Mouse (Mus musculus): ENCODE data around the gene Slc19a2. TPM values are rescaled to one million over a fixed set of nuclear protein-coding genes. Genes with fewer than 3 reads are reported as not detected.

The Slc19a2 gene
- polyA plus RNA-seq, 1 experiment: 14.7 TPM

- TF ChIP-seq CTCF (IDR thresholded peaks at IDR 0.05; ENCODE audit: extremely low read depth, insufficient read depth, low read length) (no peak), POLR2A (IDR thresholded peaks at IDR 0.05; ENCODE audit: extremely low read depth, insufficient read depth, low read length) (peak; percentile 75)
- peak within 1 kb of the TSS; percentile 41; the same call in 1 of the 2 replicates for H3K27ac ChIP-seq (ENCODE audit: insufficient read depth, low read length)
These were observed 26.7 kb downstream of the Slc19a2 start, which contains the start of gene Ccdc181 for GRCm38 (mm10) chr1:164275455-164275954. Ccdc181 (plus strand) TSS chr1:164275585.

GRCm38 (mm10) chr1:164276552-164276951, 27.7 kb downstream of the Slc19a2 start:
- H3K4me3 ChIP-seq (ENCODE audit: insufficient read depth, low read length): no peak overlapping the region
- TF ChIP-seq CTCF (IDR thresholded peaks at IDR 0.05; ENCODE audit: extremely low read depth, insufficient read depth, low read length): no peak
- TF ChIP-seq POLR2A (IDR thresholded peaks at IDR 0.05; ENCODE audit: extremely low read depth, insufficient read depth, low read length): no peak
- no peaks in the 10 kb centered on the region for H3K4me1 ChIP-seq (ENCODE audit: control insufficient read depth, insufficient read depth, low read length)
- H3K27ac ChIP-seq (ENCODE audit: insufficient read depth, low read length): no peak overlapping the region

More at GRCm38 (mm10) chr1:164275455-164275954, 26.7 kb downstream of the Slc19a2 start, which contains the start of gene Ccdc181:
- Histone ChIP-seq H3K4me1 (ENCODE audit: control insufficient read depth, insufficient read depth, low read length) (no peaks in the 10 kb centered on the region), H3K4me3 (ENCODE audit: insufficient read depth, low read length) (peak within 1 kb of the TSS; percentile 51)

DNA sequence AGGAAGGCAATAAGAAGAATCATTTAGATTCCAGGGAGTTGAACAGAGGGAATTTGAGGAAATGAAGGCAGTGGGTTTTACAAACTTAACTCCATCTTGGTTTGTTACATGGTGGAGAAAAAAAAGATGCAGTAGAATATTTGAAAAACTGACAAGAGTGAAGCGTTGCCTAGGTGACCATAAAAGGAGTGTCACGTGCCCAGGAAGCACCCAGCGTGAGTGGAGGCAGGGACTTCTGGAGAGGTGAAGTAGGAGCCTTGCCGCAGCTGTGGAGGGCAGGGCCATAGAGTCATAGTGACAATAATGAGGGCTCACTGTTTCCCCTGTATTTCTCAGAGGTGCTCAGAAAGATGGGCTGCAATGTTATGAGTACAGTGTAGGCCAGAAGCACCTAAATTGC, 30.5 kb downstream of the Slc19a2 start:
- H3K4me3 ChIP-seq (ENCODE audit: insufficient read depth, low read length): no peak overlapping the region
- TF ChIP-seq CTCF (IDR thresholded peaks at IDR 0.05; ENCODE audit: extremely low read depth, insufficient read depth, low read length) (no peak), POLR2A (IDR thresholded peaks at IDR 0.05; ENCODE audit: extremely low read depth, insufficient read depth, low read length) (no peak)
- H3K4me1 ChIP-seq (ENCODE audit: control insufficient read depth, insufficient read depth, low read length): no peaks in the 10 kb centered on the region
- no peak overlapping the region for H3K27ac ChIP-seq (ENCODE audit: insufficient read depth, low read length)

GRCm38 (mm10) chr1:164284007-164284406, 35.2 kb downstream of the Slc19a2 start:
- no peaks in the 10 kb centered on the region for H3K4me1 ChIP-seq (ENCODE audit: control insufficient read depth, insufficient read depth, low read length)
- H3K27ac ChIP-seq (ENCODE audit: insufficient read depth, low read length): no peak overlapping the region
- no peak for TF ChIP-seq CTCF (IDR thresholded peaks at IDR 0.05; ENCODE audit: extremely low read depth, insufficient read depth, low read length)
- no peak for TF ChIP-seq POLR2A (IDR thresholded peaks at IDR 0.05; ENCODE audit: extremely low read depth, insufficient read depth, low read length)
- H3K4me3 ChIP-seq (ENCODE audit: insufficient read depth, low read length): no peak overlapping the region

- Histone ChIP-seq H3K27ac (ENCODE audit: insufficient read depth, low read length) (no peak overlapping the region), H3K4me1 (ENCODE audit: control insufficient read depth, insufficient read depth, low read length) (no peaks in the 10 kb centered on the region), H3K4me3 (ENCODE audit: insufficient read depth, low read length) (no peak overlapping the region)
- TF ChIP-seq CTCF (IDR thresholded peaks at IDR 0.05; ENCODE audit: extremely low read depth, insufficient read depth, low read length): no peak
- TF ChIP-seq POLR2A (IDR thresholded peaks at IDR 0.05; ENCODE audit: extremely low read depth, insufficient read depth, low read length): no peak
These were observed 38.6 kb downstream of the Slc19a2 start for GRCm38 (mm10) chr1:164287406-164287805.

DNA sequence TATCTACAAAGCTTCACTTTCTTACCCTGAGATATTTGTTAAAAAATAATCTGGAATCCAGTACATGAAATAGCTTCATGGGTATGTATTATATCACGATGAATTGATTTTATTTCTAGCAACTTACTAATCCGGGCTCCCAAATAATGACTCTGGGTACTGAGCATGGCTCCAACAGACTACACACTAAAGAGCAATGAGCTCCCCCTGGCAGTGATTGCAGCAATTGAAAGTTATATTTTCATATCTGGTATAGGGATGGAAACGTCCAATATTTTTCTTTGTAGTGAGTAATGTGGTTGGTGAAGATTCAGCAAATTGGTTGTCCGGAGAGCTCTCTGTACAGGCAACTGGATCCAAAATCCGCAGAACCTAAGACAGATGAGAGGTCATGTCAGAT, 43.2 kb downstream of the Slc19a2 start:
- H3K4me3 ChIP-seq (ENCODE audit: insufficient read depth, low read length): no peak overlapping the region
- no peak for TF ChIP-seq POLR2A (IDR thresholded peaks at IDR 0.05; ENCODE audit: extremely low read depth, insufficient read depth, low read length)
- no peak for TF ChIP-seq CTCF (IDR thresholded peaks at IDR 0.05; ENCODE audit: extremely low read depth, insufficient read depth, low read length)
- H3K27ac ChIP-seq (ENCODE audit: insufficient read depth, low read length): no peak overlapping the region
- H3K4me1 ChIP-seq (ENCODE audit: control insufficient read depth, insufficient read depth, low read length): no peaks in the 10 kb centered on the region

DNA sequence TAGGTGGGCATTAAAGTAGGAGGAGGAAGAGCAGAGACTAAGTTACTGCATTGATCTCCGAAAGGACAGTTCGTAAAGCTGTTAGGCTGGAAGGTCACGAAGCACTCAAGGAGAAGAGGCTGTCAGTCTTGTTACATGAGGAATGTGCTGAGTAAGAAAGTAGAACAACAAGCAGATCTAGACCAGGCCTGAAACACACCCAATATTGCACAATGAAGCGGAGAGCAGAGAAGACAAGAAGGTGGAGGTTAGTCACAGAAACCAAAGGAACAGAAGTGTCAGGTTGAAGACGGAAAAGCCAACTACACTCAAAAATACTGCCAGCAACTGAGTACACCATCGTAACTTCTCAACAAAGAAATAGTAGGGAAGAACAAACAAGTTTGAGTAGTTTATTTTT, 45.2 kb downstream of the Slc19a2 start:
- Histone ChIP-seq H3K4me3 (ENCODE audit: insufficient read depth, low read length) (no peak overlapping the region), H3K4me1 (ENCODE audit: control insufficient read depth, insufficient read depth, low read length) (no peaks in the 10 kb centered on the region), H3K27ac (ENCODE audit: insufficient read depth, low read length) (no peak overlapping the region)
- TF ChIP-seq CTCF (IDR thresholded peaks at IDR 0.05; ENCODE audit: extremely low read depth, insufficient read depth, low read length): no peak
- no peak for TF ChIP-seq POLR2A (IDR thresholded peaks at IDR 0.05; ENCODE audit: extremely low read depth, insufficient read depth, low read length)

DNA sequence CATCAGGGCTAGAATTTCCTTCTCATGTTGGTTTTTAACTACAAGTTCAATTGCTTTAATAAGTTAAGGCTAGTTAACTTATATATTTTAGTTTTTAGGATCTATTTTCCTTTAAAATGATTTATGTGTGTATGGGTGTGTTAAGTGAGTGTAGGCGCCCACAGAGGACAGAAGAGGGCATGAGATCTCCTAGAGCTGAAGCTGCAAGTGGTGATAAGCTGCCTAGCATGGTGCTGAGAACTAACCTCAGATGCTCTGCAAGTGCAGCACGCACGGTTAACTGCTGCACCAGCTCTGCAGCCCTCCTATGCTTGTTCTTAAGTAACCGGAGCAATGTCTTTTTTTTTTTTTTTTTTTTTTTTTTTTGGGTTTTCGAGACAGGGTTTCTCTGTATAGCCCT, 47.6 kb downstream of the Slc19a2 start:
- Histone ChIP-seq H3K4me1 (ENCODE audit: control insufficient read depth, insufficient read depth, low read length) (no peaks in the 10 kb centered on the region), H3K4me3 (ENCODE audit: insufficient read depth, low read length) (no peak overlapping the region), H3K27ac (ENCODE audit: insufficient read depth, low read length) (no peak overlapping the region)
- TF ChIP-seq POLR2A (IDR thresholded peaks at IDR 0.05; ENCODE audit: extremely low read depth, insufficient read depth, low read length): no peak
- no peak for TF ChIP-seq CTCF (IDR thresholded peaks at IDR 0.05; ENCODE audit: extremely low read depth, insufficient read depth, low read length)

DNA sequence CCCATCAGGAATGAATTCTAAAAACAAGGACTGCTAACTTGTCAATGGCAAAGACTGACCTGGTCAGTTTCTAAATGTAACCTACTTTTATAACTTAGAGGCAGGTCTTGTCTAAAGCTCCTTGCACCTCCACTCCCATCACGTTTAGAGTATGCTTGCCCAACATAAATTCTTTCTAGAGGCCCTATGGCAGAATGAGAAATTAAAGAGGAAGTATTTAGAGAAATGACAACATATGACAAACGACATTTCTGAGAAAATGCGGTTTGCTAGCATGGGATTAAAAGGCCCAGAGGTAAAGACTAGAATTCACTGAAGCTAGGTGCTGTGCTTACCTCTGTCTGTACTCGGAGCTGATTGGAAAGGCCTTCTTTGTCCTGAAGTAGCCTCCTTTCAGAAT, 53.1 kb downstream of the Slc19a2 start:
- Histone ChIP-seq H3K4me3 (ENCODE audit: insufficient read depth, low read length) (no peak overlapping the region), H3K27ac (ENCODE audit: insufficient read depth, low read length) (no peak overlapping the region), H3K4me1 (ENCODE audit: control insufficient read depth, insufficient read depth, low read length) (no peaks in the 10 kb centered on the region)
- no peak for TF ChIP-seq POLR2A (IDR thresholded peaks at IDR 0.05; ENCODE audit: extremely low read depth, insufficient read depth, low read length)
- no peak for TF ChIP-seq CTCF (IDR thresholded peaks at IDR 0.05; ENCODE audit: extremely low read depth, insufficient read depth, low read length)

DNA sequence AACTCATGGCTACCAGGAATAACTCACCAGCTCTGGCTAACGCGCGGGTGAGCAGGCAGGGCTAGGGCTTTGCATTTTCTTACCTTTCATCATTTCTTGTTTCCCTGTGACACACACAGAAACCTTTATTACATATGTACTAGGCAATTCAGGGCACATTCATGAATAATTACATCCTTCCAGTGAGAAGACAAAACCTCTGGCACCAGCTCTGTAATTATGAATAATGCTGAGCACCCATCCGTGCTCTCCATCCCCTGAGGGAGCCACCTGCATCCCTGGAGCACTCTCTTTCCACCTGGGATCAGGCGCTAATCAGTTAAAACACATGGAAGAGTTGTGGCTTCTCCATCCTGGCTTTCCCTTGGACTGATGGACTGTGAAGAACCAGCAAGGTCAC, 55.0 kb downstream of the Slc19a2 start, which contains the start of gene Nme7:
Gene Nme7 (plus strand): TSS at position 301 of the 400 bp plus-strand sequence.
- H3K27ac ChIP-seq (ENCODE audit: insufficient read depth, low read length): no peak within 1 kb of the TSS
- no peak within 1 kb of the TSS for H3K4me3 ChIP-seq (ENCODE audit: insufficient read depth, low read length)
- TF ChIP-seq POLR2A (IDR thresholded peaks at IDR 0.05; ENCODE audit: extremely low read depth, insufficient read depth, low read length): no peak
- TF ChIP-seq CTCF (IDR thresholded peaks at IDR 0.05; ENCODE audit: extremely low read depth, insufficient read depth, low read length): no peak
- H3K4me1 ChIP-seq (ENCODE audit: control insufficient read depth, insufficient read depth, low read length): peaks cover 2% of the 10 kb centered on the region; the same call in 1 of the 2 replicates
